Mouse (Mus musculus) regulatory T cell (primary cell): ENCODE measurements around the gene Gna15.

Experiments used
- in situ Hi-C: fragments of 300-600 bp; cut with MboI, MseI; formaldehyde crosslinking; loops from one replicate; pipeline ENCODE4 v1.15.1; 2025; ENCODE audit warnings: high pct_unique_total_duplicates

Gna15 gene

GRCm38 (mm10) chr10:81470454-81470853 is 53.6 kb downstream of the Gna15 start:
- in situ Hi-C loops, result no loop called here

DNA sequence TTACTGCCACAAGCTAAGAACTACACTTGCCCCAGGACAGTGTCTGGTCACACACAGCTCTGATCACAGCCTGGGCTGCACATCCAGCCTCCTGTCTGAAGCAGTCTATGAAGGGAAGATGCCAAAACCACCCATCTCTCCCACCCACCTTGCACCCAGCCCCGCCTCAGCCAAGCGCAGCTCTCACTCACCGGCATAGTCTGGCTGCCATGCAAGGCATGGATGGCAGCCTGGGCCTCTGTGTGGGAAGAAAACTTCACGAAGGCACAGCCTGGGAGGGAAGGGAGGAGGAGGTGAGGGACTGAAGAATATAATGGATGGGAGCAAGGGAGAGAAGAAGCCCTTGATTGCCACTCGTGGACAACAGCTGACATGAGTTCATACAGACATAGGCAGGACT is 54.8 kb downstream of the Gna15 start:
- in situ Hi-C loops, result no loop called here

- in situ Hi-C loops, result no loop called here
Measured at GRCm38 (mm10) chr10:81467670-81468235, 56.3 kb downstream of the Gna15 start.

DNA sequence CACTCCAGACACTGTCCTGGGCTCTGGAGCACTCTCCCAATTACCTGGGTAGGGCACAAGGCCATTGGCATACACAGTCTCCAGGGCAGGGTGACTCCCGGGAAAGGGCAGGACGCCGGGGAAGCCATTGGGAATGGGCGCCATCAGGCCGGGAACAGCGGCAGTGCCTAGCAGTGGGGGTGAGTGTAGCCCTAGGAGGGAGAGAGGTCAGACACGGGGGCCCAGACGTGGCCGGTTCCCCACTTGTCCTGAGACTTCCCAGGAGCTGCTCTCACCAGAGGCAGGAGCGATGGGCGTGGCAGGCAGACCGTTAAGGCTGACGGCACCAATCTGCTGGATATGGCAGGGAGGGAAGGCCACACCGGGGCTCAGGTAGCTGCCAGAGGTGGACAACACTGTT is 57.1 kb downstream of the Gna15 start:
- in situ Hi-C loops, result no loop called here

GRCm38 (mm10) chr10:81466066-81466465 is 58.0 kb downstream of the Gna15 start:
- in situ Hi-C loops, result no loop called here

GRCm38 (mm10) chr10:81465265-81465645 is 58.8 kb downstream of the Gna15 start:
- in situ Hi-C loops, result no loop called here

GRCm38 (mm10) chr10:81464405-81465264 is 59.4 kb downstream of the Gna15 start:
- in situ Hi-C loops, result no loop called here

GRCm38 (mm10) chr10:81463531-81463930 is 60.5 kb downstream of the Gna15 start:
- in situ Hi-C loops, result no loop called here

GRCm38 (mm10) chr10:81462917-81463316 is 61.1 kb downstream of the Gna15 start:
- in situ Hi-C loops, result no loop called here

- in situ Hi-C loops, result no loop called here
Measured at GRCm38 (mm10) chr10:81462415-81462804, 61.6 kb downstream of the Gna15 start.

- in situ Hi-C loops, result no loop called here
Measured at GRCm38 (mm10) chr10:81461673-81462414, 62.2 kb downstream of the Gna15 start.

GRCm38 (mm10) chr10:81460951-81461350 is 63.1 kb downstream of the Gna15 start:
- in situ Hi-C loops, result no loop called here

DNA sequence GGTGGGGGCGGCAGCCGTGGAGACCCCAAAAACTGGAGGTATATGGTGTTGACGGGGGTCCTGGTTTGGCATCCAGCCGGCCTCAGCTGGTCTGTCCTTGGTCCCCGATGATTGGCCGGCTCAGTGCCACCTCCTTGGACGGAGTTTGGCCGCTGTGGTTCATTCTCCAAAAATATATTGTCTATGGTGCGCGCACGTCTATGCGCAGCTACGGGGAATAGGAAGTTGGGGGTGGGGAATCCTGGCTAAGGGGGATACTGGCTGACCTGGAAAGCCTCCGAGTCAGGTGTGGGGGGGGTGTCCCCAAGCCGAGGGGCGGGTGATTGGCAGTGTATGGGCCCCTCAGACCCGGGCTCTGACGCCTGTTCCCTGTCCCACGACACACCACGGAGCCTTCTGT is 63.6 kb downstream of the Gna15 start:
- in situ Hi-C loops, result no loop called here

GRCm38 (mm10) chr10:81459399-81459798 is 64.6 kb downstream of the Gna15 start:
- in situ Hi-C loops, result no loop called here

DNA sequence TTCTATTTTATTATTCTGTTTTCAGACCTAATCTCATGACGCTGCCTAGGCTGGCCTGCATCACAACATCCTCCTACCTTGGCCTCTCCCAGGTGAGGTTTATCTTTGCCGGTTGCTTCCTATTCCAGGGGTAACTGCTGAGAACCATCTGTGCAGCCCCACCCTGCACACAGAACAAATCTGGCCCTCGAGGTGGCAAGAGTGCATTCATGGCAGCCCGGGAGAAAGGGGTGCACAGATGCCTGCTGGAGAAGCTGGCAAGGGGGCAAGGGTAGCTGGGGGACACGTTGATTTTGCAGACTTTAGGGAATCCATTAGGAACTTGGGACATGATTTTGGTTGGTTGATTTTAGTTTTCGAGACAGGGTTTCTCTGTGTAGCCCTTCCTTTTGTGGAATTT is 65.8 kb downstream of the Gna15 start:
- in situ Hi-C loops, result no loop called here

DNA sequence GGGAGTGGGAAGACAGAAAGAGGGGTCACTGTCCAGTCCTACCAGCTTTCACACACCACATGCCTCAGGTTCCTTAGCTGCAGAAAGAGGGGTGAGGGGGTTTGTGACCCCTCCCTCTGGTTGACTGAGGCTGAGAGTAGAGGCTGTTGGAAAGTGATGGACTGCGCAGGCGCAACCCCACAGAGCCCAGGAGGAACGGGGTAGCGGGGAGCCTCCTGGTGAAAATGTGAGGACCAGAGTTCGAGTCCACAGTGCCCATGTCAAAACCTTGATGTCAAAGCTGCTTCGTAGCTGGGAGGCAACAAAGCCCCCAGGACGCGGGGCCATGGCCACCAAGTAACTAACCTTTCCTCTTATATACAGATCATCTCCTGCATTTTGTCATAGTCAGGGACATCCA is 66.4 kb downstream of the Gna15 start:
- in situ Hi-C loops, result no loop called here

DNA sequence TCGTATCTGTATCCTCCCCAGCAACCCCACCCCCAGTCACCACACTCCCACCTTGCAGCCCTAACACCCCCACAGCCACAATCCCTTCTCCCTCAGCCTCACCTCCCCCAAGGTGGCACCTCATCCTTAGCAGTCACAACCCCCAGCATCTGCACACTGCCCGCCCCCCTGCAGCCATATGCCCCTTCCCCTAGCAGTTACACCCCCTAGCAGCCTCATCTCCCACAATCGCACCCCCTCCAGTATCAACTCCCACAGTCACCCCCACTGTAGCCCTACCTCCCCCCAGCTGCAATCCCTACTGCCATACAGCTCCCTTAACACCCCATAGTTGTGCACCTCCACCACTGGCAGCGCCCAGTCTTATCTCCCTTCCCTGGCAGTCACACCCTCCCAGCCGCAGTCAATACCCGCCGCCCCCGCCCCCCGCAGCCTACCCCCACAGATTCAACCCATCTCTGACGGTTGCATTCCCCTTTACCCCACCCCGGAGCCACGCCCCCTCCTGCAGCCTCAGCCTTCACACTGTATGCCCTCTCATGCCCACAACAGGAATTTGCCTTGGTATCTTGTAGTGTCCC is 67.0 kb downstream of the Gna15 start:
- in situ Hi-C loops, result no loop called here

GRCm38 (mm10) chr10:81455181-81455895 is 68.7 kb downstream of the Gna15 start, which contains the start of gene Nfic:
Nfic (minus strand) TSS chr10:81455635.
- in situ Hi-C loops, result no loop called here

GRCm38 (mm10) chr10:81454106-81454505 is 69.9 kb downstream of the Gna15 start:
- in situ Hi-C loops, result no loop called here

- in situ Hi-C loops, result no loop called here
Measured at GRCm38 (mm10) chr10:81452947-81453288, 71.1 kb downstream of the Gna15 start.
